Mouse (Mus musculus): ENCODE measurements at regions not wholly inside any gene's neighbourhood (a gene's known extent, or its start where the extent isn't known, plus 50 kb on each side); places are given as distances from the start of the nearest gene placed in this dataset.

- no peaks in the 10 kb centered on the region for H3K36me3 ChIP-seq
- H3K27ac ChIP-seq (replicated peaks) = no peak overlapping the region
- no peak overlapping the region for H3K9ac ChIP-seq (replicated peaks)
- H3K9me3 ChIP-seq (replicated peaks) = no peaks in the 10 kb centered on the region
- H3K27me3 ChIP-seq (replicated peaks) = no peaks in the 10 kb centered on the region
- 0 out of 2 replicates have a peak, but pooled peaks cover 5% of the 10 kb centered on the region for H3K4me1 ChIP-seq
- ATAC-seq (ENCODE audit: low FRiP score) = no peak
- no peak overlapping the region for H3K4me2 ChIP-seq
- no peak overlapping the region for H3K4me3 ChIP-seq (replicated peaks)
- WGBS = 49% methylated on average over 3 of the region's 3 CpGs
Measured at GRCm38 (mm10) chr15:93916856-93917255, 321.2 kb upstream of the Prickle1 start.

GRCm38 (mm10) chr15:93913462-93913861, 317.8 kb upstream of the Prickle1 start:
- Histone ChIP-seq H3K36me3 (no peaks in the 10 kb centered on the region), H3K9me3 (replicated peaks) (no peaks in the 10 kb centered on the region), H3K4me2 (no peak overlapping the region), H3K27me3 (replicated peaks) (no peaks in the 10 kb centered on the region), H3K27ac (replicated peaks) (no peak overlapping the region), H3K4me1 (peaks cover 11% of the 10 kb centered on the region), H3K4me3 (replicated peaks) (no peak overlapping the region), H3K9ac (replicated peaks) (no peak overlapping the region)
- ATAC-seq (ENCODE audit: low FRiP score) = no peak
- WGBS = 73% methylated on average over 5 of the region's 5 CpGs

- H3K27ac ChIP-seq (replicated peaks) = no peak overlapping the region
- H3K4me1 ChIP-seq = peaks cover 11% of the 10 kb centered on the region
- H3K27me3 ChIP-seq (replicated peaks) = no peaks in the 10 kb centered on the region
- H3K4me2 ChIP-seq = no peak overlapping the region
- no peak for ATAC-seq (ENCODE audit: low FRiP score)
- H3K9me3 ChIP-seq (replicated peaks) = no peaks in the 10 kb centered on the region
- H3K4me3 ChIP-seq (replicated peaks) = no peak overlapping the region
- H3K9ac ChIP-seq (replicated peaks) = no peak overlapping the region
- 47% methylated on average over 7 of the region's 7 CpGs for WGBS
- H3K36me3 ChIP-seq = no peaks in the 10 kb centered on the region
Measured at GRCm38 (mm10) chr15:93913041-93913440, 317.4 kb upstream of the Prickle1 start.

GRCm38 (mm10) chr15:93910981-93911431, 315.3 kb upstream of the Prickle1 start:
- no peaks in the 10 kb centered on the region for H3K27me3 ChIP-seq (replicated peaks)
- no peak overlapping the region for H3K9ac ChIP-seq (replicated peaks)
- ATAC-seq (ENCODE audit: low FRiP score) = no peak
- WGBS = 11% methylated on average over 11 of the region's 11 CpGs
- no peaks in the 10 kb centered on the region for H3K36me3 ChIP-seq
- H3K4me2 ChIP-seq = no peak overlapping the region
- no peak overlapping the region for H3K4me3 ChIP-seq (replicated peaks)
- peaks cover 11% of the 10 kb centered on the region for H3K4me1 ChIP-seq
- H3K9me3 ChIP-seq (replicated peaks) = no peaks in the 10 kb centered on the region
- H3K27ac ChIP-seq (replicated peaks) = no peak overlapping the region

GRCm38 (mm10) chr15:93910158-93910557, 314.5 kb upstream of the Prickle1 start:
- no peaks in the 10 kb centered on the region for H3K9me3 ChIP-seq (replicated peaks)
- WGBS = 80% methylated on average over 3 of the region's 3 CpGs
- H3K27me3 ChIP-seq (replicated peaks) = no peaks in the 10 kb centered on the region
- H3K36me3 ChIP-seq = no peaks in the 10 kb centered on the region
- no peak overlapping the region for H3K4me2 ChIP-seq
- ATAC-seq (ENCODE audit: low FRiP score) = no peak
- H3K4me3 ChIP-seq (replicated peaks) = no peak overlapping the region
- no peak overlapping the region for H3K27ac ChIP-seq (replicated peaks)
- peaks cover 11% of the 10 kb centered on the region for H3K4me1 ChIP-seq
- no peak overlapping the region for H3K9ac ChIP-seq (replicated peaks)

GRCm38 (mm10) chr15:93903671-93904603, 308.2 kb upstream of the Prickle1 start:
- WGBS = 24% methylated on average over 18 of the region's 18 CpGs
- Histone ChIP-seq H3K9me3 (replicated peaks) (no peaks in the 10 kb centered on the region), H3K4me2 (no peak overlapping the region), H3K27me3 (replicated peaks) (no peaks in the 10 kb centered on the region), H3K36me3 (no peaks in the 10 kb centered on the region), H3K27ac (replicated peaks) (no peak overlapping the region), H3K9ac (replicated peaks) (no peak overlapping the region), H3K4me1 (peaks cover 10% of the 10 kb centered on the region; the same call in 1 of the 2 replicates), H3K4me3 (replicated peaks) (no peak overlapping the region)
- ATAC-seq (ENCODE audit: low FRiP score) = no peak

GRCm38 (mm10) chr15:93882826-93883225, 287.1 kb upstream of the Prickle1 start:
- no peaks in the 10 kb centered on the region for H3K36me3 ChIP-seq
- no peaks in the 10 kb centered on the region for H3K9me3 ChIP-seq (replicated peaks)
- H3K4me2 ChIP-seq = no peak overlapping the region
- H3K4me3 ChIP-seq (replicated peaks) = no peak overlapping the region
- ATAC-seq (ENCODE audit: low FRiP score) = no peak
- H3K27me3 ChIP-seq (replicated peaks) = no peaks in the 10 kb centered on the region
- H3K9ac ChIP-seq (replicated peaks) = no peak overlapping the region
- H3K27ac ChIP-seq (replicated peaks) = no peak overlapping the region
- no peaks in the 10 kb centered on the region for H3K4me1 ChIP-seq
- 91% methylated on average over 8 of the region's 8 CpGs for WGBS

GRCm38 (mm10) chr15:93881276-93881675, 285.6 kb upstream of the Prickle1 start:
- Histone ChIP-seq H3K4me3 (replicated peaks) (no peak overlapping the region), H3K27me3 (replicated peaks) (no peaks in the 10 kb centered on the region), H3K9ac (replicated peaks) (no peak overlapping the region), H3K4me2 (no peak overlapping the region), H3K27ac (replicated peaks) (no peak overlapping the region), H3K4me1 (no peaks in the 10 kb centered on the region), H3K9me3 (replicated peaks) (no peaks in the 10 kb centered on the region), H3K36me3 (no peaks in the 10 kb centered on the region)
- no peak for ATAC-seq (ENCODE audit: low FRiP score)

GRCm38 (mm10) chr15:93880302-93880701, 284.6 kb upstream of the Prickle1 start:
- Histone ChIP-seq H3K4me1 (no peaks in the 10 kb centered on the region), H3K36me3 (no peaks in the 10 kb centered on the region), H3K9me3 (replicated peaks) (no peaks in the 10 kb centered on the region), H3K4me3 (replicated peaks) (no peak overlapping the region), H3K9ac (replicated peaks) (no peak overlapping the region), H3K27me3 (replicated peaks) (no peaks in the 10 kb centered on the region), H3K4me2 (no peak overlapping the region), H3K27ac (replicated peaks) (no peak overlapping the region)
- no peak for ATAC-seq (ENCODE audit: low FRiP score)
- 94% methylated on average over 8 of the region's 8 CpGs for WGBS

- Histone ChIP-seq H3K4me1 (no peaks in the 10 kb centered on the region), H3K9ac (replicated peaks) (no peak overlapping the region), H3K9me3 (replicated peaks) (no peaks in the 10 kb centered on the region), H3K36me3 (no peaks in the 10 kb centered on the region), H3K27me3 (replicated peaks) (no peaks in the 10 kb centered on the region), H3K4me3 (replicated peaks) (no peak overlapping the region), H3K4me2 (no peak overlapping the region), H3K27ac (replicated peaks) (no peak overlapping the region)
- WGBS = 86% methylated on average over 3 of the region's 3 CpGs
- ATAC-seq (ENCODE audit: low FRiP score) = no peak
Measured at GRCm38 (mm10) chr15:93879006-93879405, 283.3 kb upstream of the Prickle1 start.

GRCm38 (mm10) chr15:93876335-93876734, 280.6 kb upstream of the Prickle1 start:
- Histone ChIP-seq H3K9me3 (replicated peaks) (no peaks in the 10 kb centered on the region), H3K4me3 (replicated peaks) (no peak overlapping the region), H3K4me1 (no peaks in the 10 kb centered on the region), H3K27me3 (replicated peaks) (no peaks in the 10 kb centered on the region), H3K9ac (replicated peaks) (no peak overlapping the region), H3K27ac (replicated peaks) (no peak overlapping the region), H3K36me3 (no peaks in the 10 kb centered on the region), H3K4me2 (no peak overlapping the region)
- no peak for ATAC-seq (ENCODE audit: low FRiP score)
- WGBS = 85% methylated on average over 10 of the region's 10 CpGs

- Histone ChIP-seq H3K4me1 (no peaks in the 10 kb centered on the region), H3K4me3 (replicated peaks) (no peak overlapping the region), H3K27me3 (replicated peaks) (no peaks in the 10 kb centered on the region), H3K36me3 (no peaks in the 10 kb centered on the region), H3K9ac (replicated peaks) (no peak overlapping the region), H3K9me3 (replicated peaks) (no peaks in the 10 kb centered on the region), H3K4me2 (no peak overlapping the region), H3K27ac (replicated peaks) (no peak overlapping the region)
- WGBS = 97% methylated on average over 1 of the region's 1 CpGs
- ATAC-seq (ENCODE audit: low FRiP score) = no peak
Measured at GRCm38 (mm10) chr15:93875685-93876084, 280.0 kb upstream of the Prickle1 start.
